Mouse (Mus musculus): ENCODE results near the gene Trove2.
A peak's percentile ranks its signal among the peaks of the same experiment; 100 is the strongest.

DNA sequence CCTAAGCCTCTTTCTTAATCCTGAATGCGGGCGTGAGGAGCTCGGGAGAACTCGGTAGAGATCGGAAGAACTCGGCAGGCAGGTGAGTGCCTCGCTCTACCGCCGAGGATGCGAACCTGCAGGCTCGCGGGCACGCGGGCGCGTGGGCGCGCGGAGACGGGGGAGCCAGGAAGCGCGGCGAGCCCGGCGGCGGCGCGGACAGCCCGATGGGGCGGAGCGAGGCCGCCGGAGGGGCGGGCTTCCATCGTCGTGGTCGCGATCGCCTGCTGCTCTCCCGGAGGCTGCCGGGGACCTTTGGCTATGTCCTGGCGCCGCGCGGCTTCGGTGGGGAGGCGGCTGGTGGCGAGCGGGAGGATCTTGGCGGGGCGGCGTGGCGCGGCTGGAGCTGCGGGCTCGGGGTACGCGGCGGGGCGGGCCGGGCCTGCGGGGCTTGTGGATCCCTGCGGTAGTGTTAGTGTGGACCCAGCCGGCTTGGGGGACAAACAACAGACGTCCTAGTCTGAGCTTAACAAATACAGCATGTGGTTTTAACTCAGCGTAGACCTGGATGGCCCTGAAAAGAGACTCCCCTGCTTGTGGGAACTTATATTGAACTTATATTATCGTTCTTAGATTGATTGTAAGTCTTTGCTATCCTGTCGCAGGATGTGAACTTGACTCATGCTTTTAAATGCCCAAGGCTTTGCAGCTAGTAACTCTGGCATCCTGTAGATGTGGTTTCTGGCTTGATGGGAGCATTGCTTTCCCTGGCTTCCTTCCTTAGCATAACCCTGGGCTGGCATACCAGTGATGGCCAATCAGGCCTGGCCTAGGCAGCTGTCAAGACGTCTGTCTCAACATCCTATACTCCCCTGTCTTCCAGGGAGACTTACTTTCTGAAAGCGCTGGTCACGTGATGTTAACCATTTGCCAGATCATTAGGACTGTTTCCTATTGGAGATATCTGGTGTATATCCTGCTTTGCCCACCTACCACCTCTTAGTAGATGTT is 37.2 kb downstream of the Trove2 start:
- peak; percentile 64 for TF ChIP-seq POLR2A (IDR thresholded peaks at IDR 0.05; ENCODE audit: insufficient read length, low read depth)
- peak; percentile 97 for TF ChIP-seq USF1 (IDR thresholded peaks at IDR 0.05; ENCODE audit: low read depth)
- no peak for TF ChIP-seq MYOG (IDR thresholded peaks at IDR 0.05; ENCODE audit: control insufficient read depth in 1 of 3, insufficient read depth in 1 of 3, insufficient read length in 2 of 3, low read depth in 2 of 3)
- TF ChIP-seq POLR2AphosphoS2 (IDR thresholded peaks at IDR 0.05; ENCODE audit: insufficient read length, low read depth), result peak; percentile 32
- TF ChIP-seq TCF12 (IDR thresholded peaks at IDR 0.05; ENCODE audit: insufficient read depth, poor library complexity, severe bottlenecking), result no peak

Data from myocyte (in vitro differentiated cells).